Mouse (Mus musculus): ENCODE results near the gene Serinc3. TPM values are rescaled to one million over a fixed set of nuclear protein-coding genes. Genes with fewer than 3 reads are reported as not detected.

Serinc3 gene
- polyA plus RNA-seq, 1 experiment from 2014 or later, result 28.8 TPM

DNA sequence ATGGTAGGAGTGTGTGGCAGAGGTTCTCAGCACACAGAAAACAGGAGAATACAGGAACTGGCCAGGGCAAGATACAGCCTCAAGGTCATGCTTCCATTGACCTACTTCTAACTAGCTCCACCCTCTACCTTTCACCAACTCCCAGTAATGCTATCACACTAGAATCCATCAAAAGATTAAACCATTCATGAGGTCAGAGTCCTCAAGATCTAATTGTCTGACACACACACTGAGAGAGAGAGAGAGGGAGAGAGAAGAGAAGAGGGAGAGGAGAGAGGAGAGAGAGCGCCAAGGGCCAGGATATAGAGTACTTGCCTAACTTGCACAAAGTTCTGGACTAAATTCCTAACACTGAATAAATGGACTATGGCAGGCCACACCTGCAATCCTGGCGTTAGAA lies 37.4 kb upstream of the Serinc3 start:
- no peaks in the 10 kb centered on the region for H3K27me3 ChIP-seq
- 88% methylated on average over 2 of the region's 2 CpGs for WGBS
- H3K27ac ChIP-seq (replicated peaks), result no peak overlapping the region
- H3K9ac ChIP-seq (replicated peaks), result no peak overlapping the region
- H3K4me2 ChIP-seq (replicated peaks), result no peak overlapping the region
- H3K9me3 ChIP-seq, result no peaks in the 10 kb centered on the region
- no peaks in the 10 kb centered on the region for H3K36me3 ChIP-seq
- H3K4me1 ChIP-seq, result peaks cover 11% of the 10 kb centered on the region
- no peak overlapping the region for H3K4me3 ChIP-seq
- ATAC-seq (replicated peaks), result no peak

DNA sequence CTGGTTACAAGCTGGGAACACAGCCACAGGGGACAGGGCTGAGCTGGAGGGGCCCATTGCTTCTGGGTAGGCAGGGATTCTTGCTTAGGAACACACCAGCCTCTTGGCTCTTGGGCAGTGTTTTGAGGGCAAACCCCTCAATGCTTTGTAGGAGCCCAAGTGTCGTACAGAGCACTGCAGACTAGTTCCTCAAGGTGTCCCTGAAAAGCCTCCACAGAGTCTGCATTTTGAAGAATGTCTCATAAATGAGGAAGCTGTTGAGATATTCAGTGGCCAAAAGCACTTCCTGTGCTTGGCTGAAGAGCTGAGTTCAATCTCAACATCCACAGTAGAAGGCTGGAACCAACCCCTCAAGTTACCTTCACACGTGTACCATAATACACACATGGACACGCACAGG lies 31.8 kb upstream of the Serinc3 start:
- 95% methylated on average over 3 of the region's 3 CpGs for WGBS
- H3K27ac ChIP-seq (replicated peaks), result no peak overlapping the region
- no peaks in the 10 kb centered on the region for H3K9me3 ChIP-seq
- H3K4me1 ChIP-seq, result peaks cover 4% of the 10 kb centered on the region; the same call in 1 of the 2 replicates
- no peaks in the 10 kb centered on the region for H3K27me3 ChIP-seq
- no peak overlapping the region for H3K4me2 ChIP-seq (replicated peaks)
- ATAC-seq (replicated peaks), result no peak
- H3K4me3 ChIP-seq, result no peak overlapping the region
- no peaks in the 10 kb centered on the region for H3K36me3 ChIP-seq
- no peak overlapping the region for H3K9ac ChIP-seq (replicated peaks)

DNA sequence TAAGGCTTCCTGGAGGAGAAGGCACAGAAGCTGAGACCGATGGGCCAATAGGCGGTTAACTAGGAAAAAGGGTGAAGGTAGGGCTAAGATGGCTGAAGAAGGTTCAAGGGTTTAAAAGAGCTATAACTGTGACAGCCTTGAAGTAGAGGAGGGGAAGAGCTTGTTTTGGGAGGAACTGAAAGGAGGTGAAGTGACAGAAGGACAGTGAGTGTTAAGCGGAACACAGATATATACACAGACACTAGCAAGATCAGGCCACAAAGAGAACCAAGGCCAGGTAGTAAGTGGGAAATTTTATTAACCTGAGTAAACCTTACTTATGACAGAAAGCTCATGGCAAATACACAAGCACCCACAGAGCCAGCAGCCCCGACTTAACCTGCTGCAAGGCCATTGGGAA lies 31.4 kb upstream of the Serinc3 start:
- peaks cover 4% of the 10 kb centered on the region; the same call in 1 of the 2 replicates for H3K4me1 ChIP-seq
- H3K4me2 ChIP-seq (replicated peaks), result no peak overlapping the region
- H3K4me3 ChIP-seq, result no peak overlapping the region
- no peak for ATAC-seq (replicated peaks)
- H3K27me3 ChIP-seq, result no peaks in the 10 kb centered on the region
- no peak overlapping the region for H3K9ac ChIP-seq (replicated peaks)
- H3K27ac ChIP-seq (replicated peaks), result no peak overlapping the region
- 95% methylated on average over 4 of the region's 4 CpGs for WGBS
- no peaks in the 10 kb centered on the region for H3K9me3 ChIP-seq
- H3K36me3 ChIP-seq, result no peaks in the 10 kb centered on the region

DNA sequence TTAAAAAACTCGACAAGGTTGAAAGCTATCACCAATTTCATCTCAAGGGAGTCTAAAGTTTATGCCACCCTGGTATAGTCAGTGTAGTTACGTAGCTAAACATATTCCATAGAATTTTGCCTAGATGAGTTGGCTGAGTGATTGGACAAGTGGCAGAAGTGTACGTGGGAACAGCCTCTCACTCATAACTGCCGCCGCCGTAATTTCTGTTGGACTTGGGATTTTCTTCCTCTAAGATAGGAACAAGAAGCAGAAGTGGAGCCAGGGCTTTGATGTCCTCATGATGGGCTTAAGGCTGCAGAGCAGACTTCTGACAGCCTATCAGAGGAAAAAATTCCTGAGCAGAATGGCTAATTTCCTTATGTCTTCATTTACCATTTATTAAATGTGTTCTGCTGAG lies 30.7 kb upstream of the Serinc3 start:
- no peak overlapping the region for H3K9ac ChIP-seq (replicated peaks)
- H3K9me3 ChIP-seq, result no peaks in the 10 kb centered on the region
- H3K36me3 ChIP-seq, result no peaks in the 10 kb centered on the region
- 78% methylated on average over 6 of the region's 6 CpGs for WGBS
- H3K27me3 ChIP-seq, result no peaks in the 10 kb centered on the region
- H3K4me2 ChIP-seq (replicated peaks), result no peak overlapping the region
- peaks cover 4% of the 10 kb centered on the region; the same call in 1 of the 2 replicates for H3K4me1 ChIP-seq
- H3K4me3 ChIP-seq, result no peak overlapping the region
- no peak for ATAC-seq (replicated peaks)
- H3K27ac ChIP-seq (replicated peaks), result no peak overlapping the region

DNA sequence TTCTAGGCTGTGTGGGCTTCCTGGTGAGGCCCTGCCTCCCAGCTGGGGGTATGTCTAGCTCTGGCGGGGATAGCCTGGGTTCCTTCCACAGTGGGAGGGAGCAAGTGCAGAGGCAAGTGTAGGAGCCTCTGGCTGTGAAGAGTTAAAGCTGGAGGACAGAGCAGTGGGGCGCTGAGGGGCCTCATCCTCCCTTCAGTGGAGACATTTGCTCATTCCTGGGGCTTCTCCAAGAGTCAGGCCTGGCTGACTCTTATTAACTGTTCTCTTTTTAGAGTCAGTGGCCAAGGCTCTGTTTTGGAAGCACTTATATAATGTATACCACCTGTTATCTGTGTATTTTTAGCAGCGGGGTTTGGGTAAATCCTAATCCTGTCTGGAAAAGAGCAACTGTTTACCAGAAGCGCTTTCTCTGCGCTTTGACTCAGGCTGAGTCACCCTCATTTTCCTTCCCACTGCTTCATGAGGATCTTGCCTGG lies 30.3 kb upstream of the Serinc3 start:
- no peak for ATAC-seq (replicated peaks)
- WGBS, result 50% methylated on average over 5 of the region's 5 CpGs
- Histone ChIP-seq H3K27me3 (no peaks in the 10 kb centered on the region), H3K4me3 (no peak overlapping the region), H3K27ac (replicated peaks) (no peak overlapping the region), H3K9ac (replicated peaks) (no peak overlapping the region), H3K9me3 (no peaks in the 10 kb centered on the region), H3K4me2 (replicated peaks) (no peak overlapping the region), H3K4me1 (peaks cover 4% of the 10 kb centered on the region; the same call in 1 of the 2 replicates), H3K36me3 (no peaks in the 10 kb centered on the region)

DNA sequence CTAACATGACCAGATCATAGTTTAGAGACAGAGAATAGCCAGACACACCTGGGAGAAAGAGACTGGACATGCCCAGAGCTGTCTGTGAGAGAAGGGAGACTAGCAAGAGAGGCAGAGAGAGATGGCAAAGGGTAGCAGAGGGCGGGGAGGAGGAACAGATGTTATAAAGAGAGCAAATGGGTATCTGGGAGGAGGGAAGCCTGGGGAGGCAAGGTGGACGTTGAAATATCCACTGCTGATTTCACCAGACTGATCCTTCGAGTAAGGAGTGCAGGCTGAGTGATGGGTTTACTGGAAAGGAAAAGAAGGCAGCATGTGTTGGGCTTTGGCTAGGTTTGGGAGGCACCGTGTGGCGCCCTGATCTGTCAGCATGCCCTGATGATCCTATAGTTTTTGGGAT lies 29.5 kb upstream of the Serinc3 start:
- Histone ChIP-seq H3K9ac (replicated peaks) (no peak overlapping the region), H3K9me3 (no peaks in the 10 kb centered on the region), H3K4me1 (peaks cover 4% of the 10 kb centered on the region; the same call in 1 of the 2 replicates), H3K4me2 (replicated peaks) (no peak overlapping the region), H3K27me3 (no peaks in the 10 kb centered on the region), H3K4me3 (no peak overlapping the region), H3K27ac (replicated peaks) (no peak overlapping the region), H3K36me3 (no peaks in the 10 kb centered on the region)
- no peak for ATAC-seq (replicated peaks)
- 78% methylated on average over 5 of the region's 5 CpGs for WGBS

DNA sequence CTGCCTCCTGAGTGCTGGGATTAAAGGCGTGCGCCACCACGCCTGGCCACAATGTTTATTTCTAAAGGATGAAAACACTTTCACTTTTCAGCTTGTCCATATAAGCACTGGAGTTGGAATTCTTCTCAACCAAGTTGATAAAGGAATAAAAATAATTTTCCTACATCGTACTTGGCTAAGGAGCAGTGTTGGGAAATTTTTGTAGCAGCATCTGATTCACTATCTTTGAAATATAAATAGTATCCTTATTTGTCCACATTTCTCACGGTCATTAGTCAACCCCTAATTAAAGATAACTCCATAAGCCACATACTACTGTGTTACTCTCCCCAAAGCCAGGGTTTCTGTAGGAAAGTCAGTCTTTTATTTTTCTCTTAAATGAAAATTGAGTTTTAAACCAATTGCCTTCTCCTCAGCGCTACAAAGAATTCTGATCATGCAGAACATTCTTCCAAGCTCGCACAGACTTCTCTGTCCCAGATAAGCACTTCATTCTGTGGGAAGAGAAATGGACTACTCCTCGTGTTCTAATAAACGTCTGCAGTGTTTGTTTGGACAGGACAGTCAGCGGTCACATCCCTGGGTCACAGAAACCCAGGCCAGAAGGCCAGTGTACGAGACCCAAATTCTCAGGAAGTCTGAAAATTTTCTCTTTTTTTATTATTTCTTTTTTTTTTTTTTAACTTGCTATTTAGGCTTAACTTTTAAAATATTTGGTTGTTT lies 26.1 kb upstream of the Serinc3 start:
- no peaks in the 10 kb centered on the region for H3K9me3 ChIP-seq
- no peak overlapping the region for H3K4me3 ChIP-seq
- WGBS, result 91% methylated on average over 11 of the region's 11 CpGs
- peaks cover 4% of the 10 kb centered on the region; the same call in 1 of the 2 replicates for H3K4me1 ChIP-seq
- no peak for ATAC-seq (replicated peaks)
- H3K4me2 ChIP-seq (replicated peaks), result no peak overlapping the region
- no peak overlapping the region for H3K9ac ChIP-seq (replicated peaks)
- H3K27ac ChIP-seq (replicated peaks), result no peak overlapping the region
- H3K27me3 ChIP-seq, result no peaks in the 10 kb centered on the region
- H3K36me3 ChIP-seq, result no peaks in the 10 kb centered on the region

DNA sequence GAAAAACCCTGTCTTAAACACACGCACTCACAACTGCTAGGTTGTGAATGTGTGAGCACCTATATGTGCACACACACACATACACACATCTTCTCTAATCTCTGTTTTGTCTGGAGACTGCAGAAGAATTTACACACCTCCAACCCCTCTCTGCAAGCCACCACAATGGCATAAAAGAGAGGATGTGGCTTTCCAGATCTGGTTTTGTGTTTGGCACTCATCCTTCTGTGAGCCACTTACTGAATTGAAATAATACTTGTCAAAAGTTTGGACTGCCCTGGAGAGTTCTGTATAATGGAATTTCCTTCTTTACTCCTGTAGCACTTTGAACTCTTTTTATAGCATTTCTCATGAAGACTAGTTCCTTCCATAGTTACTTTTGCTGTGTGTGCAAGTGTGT lies 22.1 kb upstream of the Serinc3 start:
- H3K4me3 ChIP-seq, result no peak overlapping the region
- H3K9me3 ChIP-seq, result no peaks in the 10 kb centered on the region
- WGBS, result 96% methylated on average over 1 of the region's 1 CpGs
- no peaks in the 10 kb centered on the region for H3K27me3 ChIP-seq
- H3K36me3 ChIP-seq, result no peaks in the 10 kb centered on the region
- H3K4me1 ChIP-seq, result no peaks in the 10 kb centered on the region
- H3K27ac ChIP-seq (replicated peaks), result no peak overlapping the region
- no peak overlapping the region for H3K4me2 ChIP-seq (replicated peaks)
- H3K9ac ChIP-seq (replicated peaks), result no peak overlapping the region
- no peak for ATAC-seq (replicated peaks)

DNA sequence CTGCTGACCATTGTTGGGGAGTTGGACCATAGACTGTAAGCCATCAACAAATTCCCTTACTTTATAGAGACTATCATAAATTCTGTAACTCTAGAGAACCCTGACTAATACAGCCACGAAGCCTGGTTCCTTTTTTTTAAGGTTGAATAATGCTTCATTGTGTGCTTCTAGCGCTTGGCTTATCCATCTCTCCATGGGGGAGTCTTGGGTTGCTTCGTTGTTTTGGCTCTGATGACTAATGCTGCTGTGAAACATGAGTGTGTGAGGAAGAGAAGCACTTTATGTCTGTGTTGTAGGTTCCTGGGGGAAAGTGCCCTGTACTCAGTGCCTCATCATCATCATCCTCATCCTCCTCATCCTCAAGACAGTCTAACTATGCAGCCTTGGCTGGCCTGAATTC lies 19.0 kb upstream of the Serinc3 start:
- 56% methylated on average over 3 of the region's 3 CpGs for WGBS
- H3K9me3 ChIP-seq, result no peaks in the 10 kb centered on the region
- H3K36me3 ChIP-seq, result no peaks in the 10 kb centered on the region
- H3K27ac ChIP-seq (replicated peaks), result no peak overlapping the region
- no peak overlapping the region for H3K4me2 ChIP-seq (replicated peaks)
- peaks cover 21% of the 10 kb centered on the region for H3K4me1 ChIP-seq
- H3K27me3 ChIP-seq, result no peaks in the 10 kb centered on the region
- H3K9ac ChIP-seq (replicated peaks), result no peak overlapping the region
- no peak overlapping the region for H3K4me3 ChIP-seq
- no peak for ATAC-seq (replicated peaks)

DNA sequence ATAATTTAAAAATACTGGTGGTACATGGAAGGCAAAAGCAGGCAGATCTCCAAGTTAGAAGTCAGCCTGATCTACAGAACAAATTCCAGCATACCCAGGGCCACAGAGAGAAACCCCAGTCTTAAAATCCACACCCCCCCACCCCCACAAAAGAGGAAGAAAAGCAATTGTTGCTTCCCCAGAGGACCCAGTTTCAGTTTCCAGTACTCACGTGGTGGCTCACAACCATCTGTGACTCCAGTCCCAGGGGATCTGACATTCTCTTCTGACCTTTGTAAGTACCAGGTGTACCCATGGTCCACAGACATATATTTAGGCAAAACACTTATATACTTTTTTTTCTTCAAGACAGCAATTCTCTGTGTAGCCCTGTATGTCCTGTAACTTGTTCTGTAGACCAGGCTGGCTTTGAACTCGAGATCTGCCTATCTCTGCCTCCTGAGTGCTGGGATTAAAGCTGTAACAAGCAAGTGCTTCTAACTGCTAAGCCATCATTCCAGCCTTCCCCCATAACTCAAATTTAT lies 17.8 kb upstream of the Serinc3 start:
- Histone ChIP-seq H3K9me3 (no peaks in the 10 kb centered on the region), H3K27ac (replicated peaks) (no peak overlapping the region), H3K36me3 (no peaks in the 10 kb centered on the region), H3K4me3 (no peak overlapping the region), H3K4me2 (replicated peaks) (no peak overlapping the region), H3K4me1 (peaks cover 23% of the 10 kb centered on the region), H3K9ac (replicated peaks) (no peak overlapping the region), H3K27me3 (no peaks in the 10 kb centered on the region)
- WGBS, result 86% methylated on average over 2 of the region's 2 CpGs
- ATAC-seq (replicated peaks), result no peak

DNA sequence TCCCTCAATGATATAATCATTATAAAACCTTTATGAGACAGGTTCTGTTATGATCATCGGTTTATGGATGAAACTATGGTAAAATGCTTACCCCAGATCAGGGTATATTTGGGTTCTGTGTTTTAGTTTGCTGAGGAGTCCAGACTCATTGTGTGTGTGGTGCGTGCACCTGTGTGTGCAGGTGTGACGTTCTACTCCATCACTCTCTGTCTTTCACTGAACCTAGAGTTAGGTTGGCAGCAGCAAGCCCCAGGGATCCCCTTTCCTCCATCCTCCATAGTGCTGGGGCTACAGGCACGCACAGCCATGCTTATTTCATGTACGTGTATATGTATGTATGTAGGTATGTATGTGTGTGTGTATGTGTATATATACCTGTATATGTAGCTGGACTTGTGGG lies 17.1 kb upstream of the Serinc3 start:
- Histone ChIP-seq H3K4me1 (peaks cover 23% of the 10 kb centered on the region), H3K9me3 (no peaks in the 10 kb centered on the region), H3K27ac (replicated peaks) (no peak overlapping the region), H3K27me3 (no peaks in the 10 kb centered on the region), H3K4me3 (no peak overlapping the region), H3K4me2 (replicated peaks) (no peak overlapping the region), H3K36me3 (no peaks in the 10 kb centered on the region), H3K9ac (replicated peaks) (no peak overlapping the region)
- ATAC-seq (replicated peaks), result no peak
- 97% methylated on average over 5 of the region's 5 CpGs for WGBS

DNA sequence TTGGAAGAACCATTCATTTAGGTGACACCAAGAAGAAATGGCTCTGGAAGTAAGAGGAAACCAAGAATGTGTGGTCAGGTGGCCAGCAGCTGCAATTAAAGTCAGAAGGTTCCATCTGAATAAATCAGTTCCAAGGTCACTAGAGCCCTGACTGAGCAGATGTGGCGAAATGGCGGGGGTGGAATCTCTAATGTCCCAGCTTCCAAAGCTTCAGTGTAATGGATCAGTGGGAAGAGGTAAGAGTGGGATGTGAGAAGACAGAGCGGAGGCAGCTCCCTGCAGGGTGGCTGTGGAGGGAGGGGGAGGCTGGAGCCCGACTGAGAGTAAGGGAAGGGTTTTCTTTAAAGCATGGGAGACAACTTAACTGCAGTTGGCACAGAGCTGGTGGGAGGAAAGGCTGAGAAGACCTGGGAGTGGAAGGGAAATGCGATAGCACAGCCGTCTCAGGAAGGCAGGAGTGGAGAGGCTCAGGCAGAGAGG lies 16.5 kb upstream of the Serinc3 start:
- H3K27ac ChIP-seq (replicated peaks), result no peak overlapping the region
- no peaks in the 10 kb centered on the region for H3K27me3 ChIP-seq
- ATAC-seq (replicated peaks), result no peak
- no peak overlapping the region for H3K4me3 ChIP-seq
- H3K36me3 ChIP-seq, result no peaks in the 10 kb centered on the region
- no peak overlapping the region for H3K9ac ChIP-seq (replicated peaks)
- no peak overlapping the region for H3K4me2 ChIP-seq (replicated peaks)
- H3K9me3 ChIP-seq, result no peaks in the 10 kb centered on the region
- WGBS, result 62% methylated on average over 6 of the region's 6 CpGs
- H3K4me1 ChIP-seq, result peaks cover 23% of the 10 kb centered on the region

Data from forebrain, embryonic 15.5 days (tissue).